Mouse (Mus musculus): ENCODE measurements around the gene Fbln2. TPM values are rescaled to one million over a fixed set of nuclear protein-coding genes. Genes with fewer than 3 reads are reported as not detected.

The Fbln2 gene
- polyA plus RNA-seq, 1 experiment from 2014 or later: 101 TPM

- Histone ChIP-seq H3K36me3 (no peaks in the 10 kb centered on the region), H3K27me3 (ENCODE audit: low read depth, poor library complexity, severe bottlenecking) (0 out of 2 replicates have a peak, but pooled peaks cover 5% of the 10 kb centered on the region), H3K4me1 (peaks cover 37% of the 10 kb centered on the region), H3K27ac (no peak overlapping the region), H3K9me3 (replicated peaks) (no peaks in the 10 kb centered on the region), H3K4me3 (no peak overlapping the region)
- 53% methylated on average over 1 of the region's 1 CpGs for WGBS
- DNase-seq (ENCODE audit: low spot score): no peak
Measured at GRCm38 (mm10) chr6:91183041-91183440, 29.2 kb upstream of the Fbln2 start.

- Histone ChIP-seq H3K4me1 (peaks cover 37% of the 10 kb centered on the region), H3K36me3 (no peaks in the 10 kb centered on the region), H3K4me3 (no peak overlapping the region), H3K9me3 (replicated peaks) (no peaks in the 10 kb centered on the region), H3K27ac (peak overlapping the region; percentile 38; the same call in 1 of the 2 replicates), H3K27me3 (ENCODE audit: low read depth, poor library complexity, severe bottlenecking) (0 out of 2 replicates have a peak, but pooled peaks cover 5% of the 10 kb centered on the region)
- WGBS: 78% methylated on average over 2 of the region's 2 CpGs
- DNase-seq (ENCODE audit: low spot score): no peak
Measured at GRCm38 (mm10) chr6:91183980-91184379, 28.3 kb upstream of the Fbln2 start.

GRCm38 (mm10) chr6:91184776-91185175, 27.5 kb upstream of the Fbln2 start:
- DNase-seq (ENCODE audit: low spot score): no peak
- Histone ChIP-seq H3K9me3 (replicated peaks) (no peaks in the 10 kb centered on the region), H3K27ac (peak overlapping the region; percentile 38; the same call in 1 of the 2 replicates), H3K4me3 (no peak overlapping the region), H3K36me3 (no peaks in the 10 kb centered on the region), H3K27me3 (ENCODE audit: low read depth, poor library complexity, severe bottlenecking) (0 out of 2 replicates have a peak, but pooled peaks cover 5% of the 10 kb centered on the region), H3K4me1 (peaks cover 36% of the 10 kb centered on the region)
- WGBS: 66% methylated on average over 3 of the region's 3 CpGs

- peaks cover 29% of the 10 kb centered on the region for H3K4me1 ChIP-seq
- 0 out of 2 replicates have a peak, but pooled peaks cover 5% of the 10 kb centered on the region for H3K27me3 ChIP-seq (ENCODE audit: low read depth, poor library complexity, severe bottlenecking)
- WGBS: 87% methylated on average over 5 of the region's 5 CpGs
- H3K4me3 ChIP-seq: no peak overlapping the region
- H3K9me3 ChIP-seq (replicated peaks): no peaks in the 10 kb centered on the region
- no peaks in the 10 kb centered on the region for H3K36me3 ChIP-seq
- no peak for DNase-seq (ENCODE audit: low spot score)
- no peak overlapping the region for H3K27ac ChIP-seq
Measured at GRCm38 (mm10) chr6:91185502-91185901, 26.8 kb upstream of the Fbln2 start.

- Histone ChIP-seq H3K36me3 (no peaks in the 10 kb centered on the region), H3K27me3 (ENCODE audit: low read depth, poor library complexity, severe bottlenecking) (0 out of 2 replicates have a peak, but pooled peaks cover 7% of the 10 kb centered on the region), H3K4me1 (peaks cover 23% of the 10 kb centered on the region), H3K27ac (no peak overlapping the region), H3K9me3 (replicated peaks) (no peaks in the 10 kb centered on the region), H3K4me3 (no peak overlapping the region)
- 56% methylated on average over 4 of the region's 4 CpGs for WGBS
- no peak for DNase-seq (ENCODE audit: low spot score)
Measured at GRCm38 (mm10) chr6:91186161-91186931, 25.9 kb upstream of the Fbln2 start.

GRCm38 (mm10) chr6:91186934-91187333, 25.3 kb upstream of the Fbln2 start:
- no peaks in the 10 kb centered on the region for H3K36me3 ChIP-seq
- WGBS: 92% methylated on average over 6 of the region's 6 CpGs
- peaks cover 21% of the 10 kb centered on the region; the same call in 1 of the 2 replicates for H3K4me1 ChIP-seq
- H3K9me3 ChIP-seq (replicated peaks): no peaks in the 10 kb centered on the region
- H3K27ac ChIP-seq: peak overlapping the region; percentile 37; the same call in 1 of the 2 replicates
- H3K4me3 ChIP-seq: no peak overlapping the region
- 0 out of 2 replicates have a peak, but pooled peaks cover 10% of the 10 kb centered on the region for H3K27me3 ChIP-seq (ENCODE audit: low read depth, poor library complexity, severe bottlenecking)
- DNase-seq (ENCODE audit: low spot score): no peak

- H3K27me3 ChIP-seq (ENCODE audit: low read depth, poor library complexity, severe bottlenecking): 0 out of 2 replicates have a peak, but pooled peaks cover 10% of the 10 kb centered on the region
- whole genome bisulfite sequencing: 78% methylated on average over 3 of the region's 3 CpGs
- peak overlapping the region; percentile 37 for H3K27ac ChIP-seq
- H3K4me1 ChIP-seq: peaks cover 21% of the 10 kb centered on the region
- no peaks in the 10 kb centered on the region for H3K36me3 ChIP-seq
- no peak overlapping the region for H3K4me3 ChIP-seq
- no peaks in the 10 kb centered on the region for H3K9me3 ChIP-seq (replicated peaks)
- DNase-seq (ENCODE audit: low spot score): no peak
Measured at GRCm38 (mm10) chr6:91187871-91188270, 24.4 kb upstream of the Fbln2 start.

- no peak overlapping the region for H3K4me3 ChIP-seq
- no peaks in the 10 kb centered on the region for H3K9me3 ChIP-seq (replicated peaks)
- DNase-seq (ENCODE audit: low spot score): no peak
- no peaks in the 10 kb centered on the region for H3K36me3 ChIP-seq
- 0 out of 2 replicates have a peak overlapping the region, but pooled peaks have one; percentile 11 for H3K27ac ChIP-seq
- peaks cover 19% of the 10 kb centered on the region for H3K4me1 ChIP-seq
- 90% methylated on average over 6 of the region's 6 CpGs for WGBS
- 0 out of 2 replicates have a peak, but pooled peaks cover 10% of the 10 kb centered on the region for H3K27me3 ChIP-seq (ENCODE audit: low read depth, poor library complexity, severe bottlenecking)
Measured at GRCm38 (mm10) chr6:91189971-91190370, 22.3 kb upstream of the Fbln2 start.

- peaks cover 23% of the 10 kb centered on the region for H3K4me1 ChIP-seq
- H3K36me3 ChIP-seq: no peaks in the 10 kb centered on the region
- no peak for DNase-seq (ENCODE audit: low spot score)
- 69% methylated on average over 2 of the region's 2 CpGs for WGBS
- peak overlapping the region; percentile 27 for H3K27ac ChIP-seq
- H3K27me3 ChIP-seq (ENCODE audit: low read depth, poor library complexity, severe bottlenecking): 0 out of 2 replicates have a peak, but pooled peaks cover 10% of the 10 kb centered on the region
- H3K4me3 ChIP-seq: no peak overlapping the region
- H3K9me3 ChIP-seq (replicated peaks): no peaks in the 10 kb centered on the region
Measured at GRCm38 (mm10) chr6:91191465-91191864, 20.8 kb upstream of the Fbln2 start.

GRCm38 (mm10) chr6:91192421-91192820, 19.8 kb upstream of the Fbln2 start:
- H3K27me3 ChIP-seq (ENCODE audit: low read depth, poor library complexity, severe bottlenecking): 0 out of 2 replicates have a peak, but pooled peaks cover 10% of the 10 kb centered on the region
- DNase-seq (ENCODE audit: low spot score): no peak
- no peaks in the 10 kb centered on the region for H3K9me3 ChIP-seq (replicated peaks)
- no peaks in the 10 kb centered on the region for H3K36me3 ChIP-seq
- 89% methylated on average over 3 of the region's 3 CpGs for WGBS
- H3K4me1 ChIP-seq: peaks cover 30% of the 10 kb centered on the region
- H3K4me3 ChIP-seq: no peak overlapping the region
- H3K27ac ChIP-seq: peak overlapping the region; percentile 50; the same call in 1 of the 2 replicates

- H3K9me3 ChIP-seq (replicated peaks): no peaks in the 10 kb centered on the region
- WGBS: 76% methylated on average over 1 of the region's 1 CpGs
- H3K4me3 ChIP-seq: no peak overlapping the region
- H3K4me1 ChIP-seq: peaks cover 32% of the 10 kb centered on the region
- no peak for DNase-seq (ENCODE audit: low spot score)
- H3K36me3 ChIP-seq: no peaks in the 10 kb centered on the region
- 0 out of 2 replicates have a peak, but pooled peaks cover 6% of the 10 kb centered on the region for H3K27me3 ChIP-seq (ENCODE audit: low read depth, poor library complexity, severe bottlenecking)
- peak overlapping the region; percentile 50; the same call in 1 of the 2 replicates for H3K27ac ChIP-seq
Measured at GRCm38 (mm10) chr6:91192851-91193545, 19.3 kb upstream of the Fbln2 start.

- Histone ChIP-seq H3K4me3 (no peak overlapping the region), H3K36me3 (no peaks in the 10 kb centered on the region), H3K27me3 (ENCODE audit: low read depth, poor library complexity, severe bottlenecking) (no peaks in the 10 kb centered on the region), H3K9me3 (replicated peaks) (no peaks in the 10 kb centered on the region), H3K27ac (peak overlapping the region; percentile 95), H3K4me1 (peaks cover 65% of the 10 kb centered on the region)
- no peak for DNase-seq (ENCODE audit: low spot score)
- WGBS: 73% methylated on average over 2 of the region's 2 CpGs
Measured at GRCm38 (mm10) chr6:91198456-91198855, 13.8 kb upstream of the Fbln2 start.

All from limb, embryonic 10.5 days (tissue).